Mouse (Mus musculus) neural tube, embryonic 13.5 days (tissue): ENCODE data around the gene Tek. TPM values are rescaled to one million over a fixed set of nuclear protein-coding genes. Genes with fewer than 3 reads are reported as not detected.

Experiments used
- ATAC-seq: fragments of 200-750 bp; cut with Nextera tagmentation; 2 replicates; pipeline ENCODE4 v1.8.0; 2017; ENCODE audit warnings: low read depth, mild to moderate bottlenecking, moderate TSS enrichment, moderate library complexity
- H3K27ac ChIP-seq: fragments of 300-500 bp; sonication (generic); replicated peaks from 2 replicates; pipeline ENCODE4 v1.5.1; 2015; ENCODE audit warnings: moderate library complexity, mild to moderate bottlenecking, inconsistent platforms
- H3K27me3 ChIP-seq: fragments of 300-500 bp; sonication (generic); 2 replicates; pipeline ENCODE4 v1.6.1; 2015; ENCODE audit warnings: mild to moderate bottlenecking, inconsistent platforms
- H3K36me3 ChIP-seq: fragments of 300-500 bp; sonication (generic); 2 replicates; pipeline ENCODE4 v1.6.1; 2015; ENCODE audit warnings: mild to moderate bottlenecking, inconsistent platforms
- H3K4me1 ChIP-seq: fragments of 300-500 bp; sonication (generic); replicated peaks from 2 replicates; pipeline ENCODE4 v1.6.1; 2015; ENCODE audit warnings: inconsistent platforms
- H3K4me2 ChIP-seq: fragments of 300-500 bp; sonication (generic); 2 replicates; pipeline ENCODE4 v1.6.1; 2015; ENCODE audit warnings: inconsistent platforms, mild to moderate bottlenecking, moderate library complexity
- H3K4me3 ChIP-seq: fragments of 300-500 bp; sonication (generic); 2 replicates; pipeline ENCODE4 v1.5.1; 2015; ENCODE audit warnings: mild to moderate bottlenecking, inconsistent platforms
- H3K9ac ChIP-seq: fragments of 300-500 bp; sonication (generic); 2 replicates; pipeline ENCODE4 v1.6.1; 2015; ENCODE audit warnings: moderate library complexity, mild to moderate bottlenecking, inconsistent platforms
- H3K9me3 ChIP-seq: fragments of 300-500 bp; sonication (generic); 2 replicates; pipeline ENCODE4 v1.6.1; 2016; ENCODE audit warnings: inconsistent platforms
- WGBS: fragments of 180-500 bp; shearing (Covaris S2); methylation state at CpG from one replicate; pipeline ENCODE4 v1.1.7; 2015; 5-methylcytosine and 5-hydroxymethylcytosine counted together
- polyA plus RNA-seq: library from polyadenylated mRNA; unstranded; fragments of >200 nt; fragmentation: Nextera tagmentation; extraction: Ambion mirVana; gene quantifications from 2 replicates; pipeline ENCODE4 v1.2.1, GENCODE M21; 2015

The Tek gene
- polyA plus RNA-seq, 1 experiment from 2014 or later = 9.0 TPM

- no peaks in the 10 kb centered on the region for H3K27me3 ChIP-seq
- no peak overlapping the region for H3K4me3 ChIP-seq
- no peak overlapping the region for H3K4me2 ChIP-seq
- no peak for ATAC-seq
- H3K4me1 ChIP-seq = no peaks in the 10 kb centered on the region
- H3K9ac ChIP-seq = no peak overlapping the region
- H3K27ac ChIP-seq = no peak overlapping the region
- no peaks in the 10 kb centered on the region for H3K9me3 ChIP-seq
- H3K36me3 ChIP-seq = no peaks in the 10 kb centered on the region
- 57% methylated on average over 6 of the region's 6 CpGs for WGBS
Observed at GRCm38 (mm10) chr4:94829924-94830386, 90.9 kb downstream of the Tek start.

GRCm38 (mm10) chr4:94837061-94837460 is 98.0 kb downstream of the Tek start:
- Histone ChIP-seq H3K9ac (no peak overlapping the region), H3K36me3 (no peaks in the 10 kb centered on the region), H3K27ac (no peak overlapping the region), H3K4me1 (no peaks in the 10 kb centered on the region), H3K9me3 (no peaks in the 10 kb centered on the region), H3K4me2 (no peak overlapping the region), H3K4me3 (no peak overlapping the region), H3K27me3 (no peaks in the 10 kb centered on the region)
- WGBS = 79% methylated on average over 7 of the region's 7 CpGs
- ATAC-seq = no peak

GRCm38 (mm10) chr4:94853301-94853700 is 114.2 kb downstream of the Tek start:
- no peak overlapping the region for H3K4me2 ChIP-seq
- H3K27ac ChIP-seq = no peak overlapping the region
- H3K9me3 ChIP-seq = no peaks in the 10 kb centered on the region
- H3K4me3 ChIP-seq = no peak overlapping the region
- no peaks in the 10 kb centered on the region for H3K27me3 ChIP-seq
- no peak for ATAC-seq
- WGBS = 96% methylated on average over 7 of the region's 7 CpGs
- no peaks in the 10 kb centered on the region for H3K36me3 ChIP-seq
- H3K9ac ChIP-seq = no peak overlapping the region
- no peaks in the 10 kb centered on the region for H3K4me1 ChIP-seq

- ATAC-seq = no peak
- no peak overlapping the region for H3K4me2 ChIP-seq
- H3K4me1 ChIP-seq = no peaks in the 10 kb centered on the region
- H3K27ac ChIP-seq = no peak overlapping the region
- H3K27me3 ChIP-seq = no peaks in the 10 kb centered on the region
- H3K36me3 ChIP-seq = no peaks in the 10 kb centered on the region
- WGBS = 86% methylated on average over 3 of the region's 3 CpGs
- no peaks in the 10 kb centered on the region for H3K9me3 ChIP-seq
- no peak overlapping the region for H3K9ac ChIP-seq
- no peak overlapping the region for H3K4me3 ChIP-seq
Observed at GRCm38 (mm10) chr4:94854270-94854669, 115.2 kb downstream of the Tek start.

GRCm38 (mm10) chr4:94855201-94855600 is 116.1 kb downstream of the Tek start:
- Histone ChIP-seq H3K36me3 (no peaks in the 10 kb centered on the region), H3K9me3 (no peaks in the 10 kb centered on the region), H3K27ac (no peak overlapping the region), H3K4me1 (no peaks in the 10 kb centered on the region), H3K4me2 (no peak overlapping the region), H3K9ac (no peak overlapping the region), H3K27me3 (no peaks in the 10 kb centered on the region), H3K4me3 (no peak overlapping the region)
- WGBS = 71% methylated on average over 3 of the region's 3 CpGs
- no peak for ATAC-seq

- 29% methylated on average over 2 of the region's 2 CpGs for WGBS
- Histone ChIP-seq H3K27ac (no peak overlapping the region), H3K4me2 (no peak overlapping the region), H3K4me3 (no peak overlapping the region), H3K4me1 (no peaks in the 10 kb centered on the region), H3K36me3 (no peaks in the 10 kb centered on the region), H3K9ac (no peak overlapping the region), H3K27me3 (no peaks in the 10 kb centered on the region), H3K9me3 (no peaks in the 10 kb centered on the region)
- ATAC-seq = no peak
Observed at GRCm38 (mm10) chr4:94900744-94901143, 161.7 kb downstream of the Tek start.

GRCm38 (mm10) chr4:94901780-94902179 is 162.7 kb downstream of the Tek start:
- no peak for ATAC-seq
- no peaks in the 10 kb centered on the region for H3K27me3 ChIP-seq
- WGBS = 81% methylated on average over 3 of the region's 3 CpGs
- H3K4me1 ChIP-seq = no peaks in the 10 kb centered on the region
- H3K9me3 ChIP-seq = no peaks in the 10 kb centered on the region
- no peak overlapping the region for H3K4me3 ChIP-seq
- no peak overlapping the region for H3K27ac ChIP-seq
- no peak overlapping the region for H3K4me2 ChIP-seq
- no peaks in the 10 kb centered on the region for H3K36me3 ChIP-seq
- no peak overlapping the region for H3K9ac ChIP-seq

Other genes starting within 250 kb of the Tek start
- 0.49 TPM in 1 of 2 replicates, not detected in the other for gene Gm10306, start 182.7 kb upstream of the Tek start, polyA plus RNA-seq
- gene Caap1, start 182.5 kb upstream of the Tek start, polyA plus RNA-seq = 21.6 and 26.0 TPM in 2 replicates
- gene Plaa, start 136.0 kb upstream of the Tek start, polyA plus RNA-seq = 76.6 and 76.9 TPM in 2 replicates
- 30.6 and 34.5 TPM in 2 replicates for gene Ift74, start 124.8 kb upstream of the Tek start, polyA plus RNA-seq
- 0.44 and 0.59 TPM in 2 replicates for gene Lrrc19, start 89.1 kb upstream of the Tek start, polyA plus RNA-seq
- not detected in 2 replicates for gene Eqtn, start 189.6 kb downstream of the Tek start, polyA plus RNA-seq
- 27.7 and 29.2 TPM in 2 replicates for gene Mysm1, start 239.8 kb downstream of the Tek start, polyA plus RNA-seq